Mouse (Mus musculus) spleen, embryonic (tissue): ENCODE results near the gene Vav3.

Experiments used
- CTCF ChIA-PET: fragments of 350-600 bp; sonication (Branson Sonifier 250); formaldehyde crosslinking; loops from one replicate; lab custom pipeline; 2022; lab: Charles Lee

Gene Vav3

GRCm38 (mm10) chr3:109340274-109341070 is at the start of gene Vav3:
Gene Vav3 (plus strand): TSS chr3:109340653.
- CTCF ChIA-PET: interaction anchor here (0.6 kb wide), 1 partner anchor 47 kb away, joined by 3 read pairs; no protein-coding TSS in a partner anchor

GRCm38 (mm10) chr3:109298857-109299256 is 41.6 kb upstream of the Vav3 start:
- CTCF ChIA-PET: no interaction called here

GRCm38 (mm10) chr3:109299303-109300074 is 41.0 kb upstream of the Vav3 start:
- CTCF ChIA-PET: no interaction called here

GRCm38 (mm10) chr3:109302059-109302458 is 38.4 kb upstream of the Vav3 start:
- CTCF ChIA-PET: no interaction called here

- CTCF ChIA-PET: no interaction called here
Measured at GRCm38 (mm10) chr3:109307406-109307805, 33.0 kb upstream of the Vav3 start.

- CTCF ChIA-PET: no interaction called here
Measured at GRCm38 (mm10) chr3:109308468-109308867, 32.0 kb upstream of the Vav3 start.

- CTCF ChIA-PET: no interaction called here
Measured at GRCm38 (mm10) chr3:109309317-109310265, 30.9 kb upstream of the Vav3 start.

- CTCF ChIA-PET: no interaction called here
Measured at GRCm38 (mm10) chr3:109311172-109311824, 29.2 kb upstream of the Vav3 start.

GRCm38 (mm10) chr3:109311875-109312274 is 28.6 kb upstream of the Vav3 start:
- CTCF ChIA-PET: no interaction called here

GRCm38 (mm10) chr3:109313501-109313900 is 27.0 kb upstream of the Vav3 start:
- CTCF ChIA-PET: no interaction called here

- CTCF ChIA-PET: no interaction called here
Measured at GRCm38 (mm10) chr3:109322225-109322624, 18.2 kb upstream of the Vav3 start.

GRCm38 (mm10) chr3:109323447-109324300 is 16.8 kb upstream of the Vav3 start:
- CTCF ChIA-PET: no interaction called here

- CTCF ChIA-PET: interaction anchor here (0.6 kb wide), 1 partner anchor 20 kb away, joined by 6 read pairs; no protein-coding TSS in a partner anchor
Measured at GRCm38 (mm10) chr3:109327128-109327527, 13.3 kb upstream of the Vav3 start.

GRCm38 (mm10) chr3:109332755-109333154 is 7.7 kb upstream of the Vav3 start:
- CTCF ChIA-PET: interaction anchor here (0.6 kb wide), 1 partner anchor 151 kb away, joined by 15 read pairs; no protein-coding TSS in a partner anchor

GRCm38 (mm10) chr3:109335470-109335869 is 5.0 kb upstream of the Vav3 start:
- CTCF ChIA-PET: no interaction called here

- CTCF ChIA-PET: no interaction called here
Measured at GRCm38 (mm10) chr3:109339290-109339689, 1.2 kb upstream of the Vav3 start.

- CTCF ChIA-PET: interaction anchor here (0.6 kb wide), 1 partner anchor 48 kb away, joined by 3 read pairs; no protein-coding TSS in a partner anchor
Measured at GRCm38 (mm10) chr3:109339941-109340273, 546 bp upstream of the Vav3 start.

GRCm38 (mm10) chr3:109341071-109341480 is 623 bp downstream of the Vav3 start:
- CTCF ChIA-PET: no interaction called here

GRCm38 (mm10) chr3:109341631-109342030 is 1.2 kb downstream of the Vav3 start:
- CTCF ChIA-PET: no interaction called here
